Mouse (Mus musculus) MEL (cell line): Measurements from ENCODE around the gene C030005K15Rik. TPM values are rescaled to one million over a fixed set of nuclear protein-coding genes. Genes with fewer than 3 reads are reported as not detected.

Source experiments
- DNase-seq: peaks from one replicate; pipeline ENCODE4 v3.0.0; 2011; ENCODE audit warnings: low read depth, low spot score
- H3K27ac ChIP-seq: 2 replicates; pipeline ENCODE4 v1.5.1; 2012; ENCODE audit warnings: low read depth, mild to moderate bottlenecking, control low read depth, low read length, moderate library complexity; ENCODE audit not compliant: control insufficient read depth
- H3K27me3 ChIP-seq, 2 experiments: fragments of 150-350 bp in 1 of 2; sonication (generic) in 1 of 2; 2 replicates each; pipeline ENCODE4 v1.6.1; 2012; ENCODE audit warnings: low read length in 2 of 2, mild to moderate bottlenecking in 2 of 2, improper control_type of control experiment in 1 of 2, moderate library complexity in 1 of 2; ENCODE audit not compliant: insufficient read depth in 2 of 2, control insufficient read depth in 1 of 2
- H3K36me3 ChIP-seq, 2 experiments: 2 replicates each; pipeline ENCODE4 v1.6.1; 2012 to 2014; ENCODE audit warnings: low read length in 2 of 2, improper control_type of control experiment in 1 of 2, inconsistent platforms in 1 of 2, mild to moderate bottlenecking in 1 of 2; ENCODE audit not compliant: insufficient read depth in 2 of 2, control insufficient read depth in 1 of 2
- H3K4me1 ChIP-seq, 2 experiments: fragments of 150-350 bp in 1 of 2; sonication (generic) in 1 of 2; 2 replicates each; pipeline ENCODE4 v1.6.1; 2012; ENCODE audit warnings: low read length in 2 of 2, improper control_type of control experiment in 1 of 2, mild to moderate bottlenecking in 1 of 2; ENCODE audit not compliant: insufficient read depth in 2 of 2, control insufficient read depth in 1 of 2
- H3K4me3 ChIP-seq, 2 experiments: fragments of 150-350 bp in 1 of 2; sonication (generic) in 1 of 2; 2 replicates each; pipeline ENCODE4 v1.5.1; 2012; ENCODE audit warnings: low read depth in 2 of 2, low read length in 2 of 2, mild to moderate bottlenecking in 2 of 2, moderate library complexity in 2 of 2, control low read depth in 1 of 2, improper control_type of control experiment in 1 of 2; ENCODE audit not compliant: control insufficient read depth in 1 of 2, insufficient read depth in 1 of 2
- H3K79me2 ChIP-seq: 2 replicates; pipeline ENCODE4 v1.6.1; 2012; ENCODE audit warnings: mild to moderate bottlenecking, low read length, moderate library complexity; ENCODE audit not compliant: control insufficient read depth, poor library complexity, insufficient read depth
- H3K9ac ChIP-seq: 2 replicates; pipeline ENCODE4 v1.6.1; 2012; ENCODE audit warnings: low read depth, mild to moderate bottlenecking, control low read depth, low read length, moderate library complexity; ENCODE audit not compliant: control insufficient read depth, poor library complexity, severe bottlenecking
- H3K9me3 ChIP-seq: fragments of 150-350 bp; sonication (generic); replicated peaks from 2 replicates; pipeline ENCODE4 v1.6.1; 2012; ENCODE audit warnings: mild to moderate bottlenecking, low read length, improper control_type of control experiment, moderate library complexity; ENCODE audit not compliant: insufficient read depth
- CHD2 ChIP-seq: IDR thresholded peaks from 2 replicates; pipeline ENCODE4 v1.6.1; 2011; ENCODE audit warnings: low read length, improper control_type of control experiment
- CTCF ChIP-seq, 3 experiments: IDR thresholded peaks in 2 of 3; conservative IDR thresholded peaks in 1 of 3; 2 replicates each; pipeline ENCODE4 v1.5.1; 2011 to 2012; ENCODE audit warnings: low read length in 3 of 3, low read depth in 2 of 3, mild to moderate bottlenecking in 2 of 3, improper control_type of control experiment in 1 of 3, inconsistent platforms in 1 of 3, mixed read lengths in 1 of 3, moderate library complexity in 1 of 3; ENCODE audit not compliant: control insufficient read depth in 1 of 3, insufficient read depth in 1 of 3, poor library complexity in 1 of 3, severe bottlenecking in 1 of 3
- E2F4 ChIP-seq: IDR thresholded peaks from 2 replicates; pipeline ENCODE4 v1.6.1; 2011; ENCODE audit warnings: low read depth, low read length, improper control_type of control experiment, borderline replicate concordance
- HCFC1 ChIP-seq: IDR thresholded peaks from 2 replicates; pipeline ENCODE4 v1.6.1; 2012; ENCODE audit warnings: low read depth, mild to moderate bottlenecking, inconsistent platforms, low read length, improper control_type of control experiment, moderate library complexity
- KAT2A ChIP-seq: conservative IDR thresholded peaks from 2 replicates; pipeline ENCODE4 v1.6.1; 2012; ENCODE audit warnings: low read depth, low read length, improper control_type of control experiment, inconsistent platforms
- MAFK ChIP-seq: IDR thresholded peaks from 2 replicates; pipeline ENCODE4 v1.6.1; 2011; ENCODE audit warnings: low read depth, mild to moderate bottlenecking, low read length, improper control_type of control experiment, borderline replicate concordance
- MEF2A ChIP-seq: IDR thresholded peaks from 2 replicates; pipeline ENCODE4 v1.6.1; 2014; ENCODE audit warnings: low read depth, mild to moderate bottlenecking, inconsistent platforms, low read length, improper control_type of control experiment; ENCODE audit not compliant: poor library complexity, insufficient replicate concordance, severe bottlenecking; ENCODE audit errors: extremely low read depth
- MYB ChIP-seq: IDR thresholded peaks from 2 replicates; pipeline ENCODE4 v1.6.1; 2011; ENCODE audit warnings: mild to moderate bottlenecking, low read depth, low read length, improper control_type of control experiment
- NELFE ChIP-seq: IDR thresholded peaks from 2 replicates; pipeline ENCODE4 v1.6.1; 2011; ENCODE audit warnings: low read depth, low read length, improper control_type of control experiment
- SIN3A ChIP-seq: IDR thresholded peaks from 2 replicates; pipeline ENCODE4 v1.6.1; 2012; ENCODE audit warnings: low read length, improper control_type of control experiment, inconsistent platforms
- SMC3 ChIP-seq: IDR thresholded peaks from 2 replicates; pipeline ENCODE4 v1.6.1; 2011; ENCODE audit warnings: low read depth, low read length, improper control_type of control experiment
- TCF12 ChIP-seq: IDR thresholded peaks from 2 replicates; pipeline ENCODE4 v1.6.1; 2014; ENCODE audit warnings: low read depth, mild to moderate bottlenecking, inconsistent platforms, low read length, improper control_type of control experiment, moderate library complexity
- USF2 ChIP-seq, 2 experiments: IDR thresholded peaks; 2 replicates each; pipeline ENCODE4 v1.6.1; 2011 to 2012; ENCODE audit warnings: improper control_type of control experiment in 2 of 2, low read length in 2 of 2, borderline replicate concordance in 1 of 2, inconsistent platforms in 1 of 2, low read depth in 1 of 2, mild to moderate bottlenecking in 1 of 2; ENCODE audit not compliant: insufficient read depth in 1 of 2
- ZC3H11A ChIP-seq: IDR thresholded peaks from 2 replicates; pipeline ENCODE4 v1.6.1; 2012; ENCODE audit warnings: low read depth, mild to moderate bottlenecking, inconsistent platforms, low read length, improper control_type of control experiment
- ZMIZ1 ChIP-seq: IDR thresholded peaks from 2 replicates; pipeline ENCODE4 v1.6.1; 2012; ENCODE audit warnings: low read depth, mild to moderate bottlenecking, inconsistent platforms, low read length, improper control_type of control experiment, moderate library complexity
- polyA plus RNA-seq, 2 experiments: library from polyadenylated mRNA; stranded (reverse) in 1 of 2; unstranded in 1 of 2; fragments of >175 nt in 1 of 2; fragments of >200 nt in 1 of 2; gene quantifications; 2 replicates each; pipeline versions ENCODE4 v1.2.1 to v1.2.4; 2012; ENCODE audit warnings: low replicate concordance in 2 of 2, low read depth in 1 of 2; ENCODE audit not compliant: insufficient read length in 2 of 2, insufficient read depth in 1 of 2, missing spikeins in 1 of 2
- total RNA-seq: library from RNA; depleted of rRNA; stranded (reverse); fragments of 300-350 nt; gene quantifications from 2 replicates; pipeline ENCODE4 v1.2.3, GENCODE M21; 2012; rRNA removed

The C030005K15Rik gene
- total and polyA plus RNA-seq, 3 experiments: not detected

DNA sequence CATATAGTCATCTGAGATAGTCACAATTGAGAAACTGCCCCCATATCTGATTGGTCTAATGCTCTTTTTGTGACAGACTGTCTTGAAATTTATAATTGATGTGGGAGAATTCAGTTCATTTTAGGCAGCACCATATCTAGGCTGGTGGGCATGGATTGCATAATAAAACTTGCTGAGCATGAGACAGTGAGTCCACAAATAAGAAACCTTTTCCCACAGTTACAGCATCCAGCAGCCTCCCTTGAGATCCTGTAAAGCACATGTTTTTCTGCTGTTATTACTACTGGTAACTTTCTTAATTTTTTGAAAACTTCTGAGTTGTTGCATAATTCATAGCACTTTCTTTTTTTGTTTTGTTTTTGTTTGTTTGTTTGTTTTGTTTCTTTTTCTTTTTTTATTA is 43.6 kb downstream of the C030005K15Rik start:
- no peak overlapping the region for H3K27ac ChIP-seq
- no peaks in the 10 kb centered on the region for H3K36me3 ChIP-seq
- no peak for DNase-seq
- H3K4me1 ChIP-seq: no peaks in the 10 kb centered on the region
- no peaks in the 10 kb centered on the region for H3K9me3 ChIP-seq
- no peaks in the 10 kb centered on the region for H3K27me3 ChIP-seq
- no peaks in the 10 kb centered on the region for H3K79me2 ChIP-seq
- no peak overlapping the region for H3K4me3 ChIP-seq
- no peak for TF ChIP-seq ZC3H11A
- TF ChIP-seq MAFK: no peak
- no peak for TF ChIP-seq MYB
- no peak for TF ChIP-seq USF2 (IDR thresholded peaks at IDR 0.05; ENCODE audit: borderline replicate concordance in 1 of 2, insufficient read depth in 1 of 2, low read depth in 1 of 2, low read length in 2 of 2)
- no peak for TF ChIP-seq ZMIZ1
- TF ChIP-seq TCF12: no peak
- no peak for TF ChIP-seq HCFC1
- TF ChIP-seq CHD2: no peak
- no peak for TF ChIP-seq SMC3
- no peak for TF ChIP-seq NELFE
- TF ChIP-seq KAT2A: no peak
- TF ChIP-seq CTCF (IDR thresholded peaks at IDR 0.05 in 2 of 3, conservative IDR thresholded peaks at IDR 0.05 in 1 of 3; ENCODE audit: control insufficient read depth in 1 of 3, insufficient read depth in 1 of 3, low read depth in 2 of 3, low read length in 3 of 3, poor library complexity in 1 of 3, severe bottlenecking in 1 of 3): no peak
- no peak for TF ChIP-seq SIN3A
- no peak for TF ChIP-seq MEF2A
- TF ChIP-seq E2F4: no peak
- H3K9ac ChIP-seq: no peak overlapping the region

Other genes starting within 250 kb of the C030005K15Rik start
- gene Dcn, start 247.1 kb downstream of the C030005K15Rik start, total RNA-seq: not detected in 2 replicates
- not detected for gene Dcn, start 247.1 kb downstream of the C030005K15Rik start, polyA plus RNA-seq
- not detected in 2 replicates for gene Lum, start 161.6 kb downstream of the C030005K15Rik start, total RNA-seq
- gene Lum, start 161.6 kb downstream of the C030005K15Rik start, polyA plus RNA-seq: not detected
- gene Kera, start 119.9 kb downstream of the C030005K15Rik start, total RNA-seq: not detected in 2 replicates
- gene Kera, start 119.9 kb downstream of the C030005K15Rik start, polyA plus RNA-seq: not detected
- not detected in 2 replicates for gene Epyc, start 82.7 kb downstream of the C030005K15Rik start, total RNA-seq
- gene Epyc, start 82.7 kb downstream of the C030005K15Rik start, polyA plus RNA-seq: not detected
- gene Ccer1, start 33.7 kb downstream of the C030005K15Rik start, total RNA-seq: not detected in 2 replicates
- not detected for gene Ccer1, start 33.7 kb downstream of the C030005K15Rik start, polyA plus RNA-seq